Mouse (Mus musculus) E14TG2a.4 (cell line): ENCODE measurements around the gene Rtl6.

Experiments used
- H3K27me3 ChIP-seq: 2 replicates; pipeline ENCODE4 v1.6.1; 2014; ENCODE audit warnings: low read length, control low read depth; ENCODE audit not compliant: insufficient read depth
- H3K36me3 ChIP-seq: 2 replicates; pipeline ENCODE4 v1.6.1; 2014; ENCODE audit warnings: low read length, control low read depth; ENCODE audit not compliant: insufficient read depth
- H3K4me1 ChIP-seq: replicated peaks from 2 replicates; pipeline ENCODE4 v1.6.1; 2014; ENCODE audit warnings: low read depth, low read length, control low read depth
- H3K4me3 ChIP-seq: replicated peaks from 2 replicates; pipeline ENCODE4 v1.5.1; 2014; ENCODE audit warnings: mild to moderate bottlenecking, low read length
- H3K9me3 ChIP-seq: 2 replicates; pipeline ENCODE4 v1.6.1; 2014; ENCODE audit warnings: low read length, control low read depth
- CTCF ChIP-seq: conservative IDR thresholded peaks from 2 replicates; pipeline ENCODE4 v1.5.1; 2014; ENCODE audit warnings: low read length
- NANOG ChIP-seq: IDR thresholded peaks from 2 replicates; pipeline ENCODE4 v1.6.1; 2014; ENCODE audit warnings: borderline replicate concordance, low read length, mixed read lengths
- POU5F1 ChIP-seq: IDR thresholded peaks from 2 replicates; pipeline ENCODE4 v1.6.1; 2014; ENCODE audit warnings: low read length, borderline replicate concordance

The Rtl6 gene

DNA sequence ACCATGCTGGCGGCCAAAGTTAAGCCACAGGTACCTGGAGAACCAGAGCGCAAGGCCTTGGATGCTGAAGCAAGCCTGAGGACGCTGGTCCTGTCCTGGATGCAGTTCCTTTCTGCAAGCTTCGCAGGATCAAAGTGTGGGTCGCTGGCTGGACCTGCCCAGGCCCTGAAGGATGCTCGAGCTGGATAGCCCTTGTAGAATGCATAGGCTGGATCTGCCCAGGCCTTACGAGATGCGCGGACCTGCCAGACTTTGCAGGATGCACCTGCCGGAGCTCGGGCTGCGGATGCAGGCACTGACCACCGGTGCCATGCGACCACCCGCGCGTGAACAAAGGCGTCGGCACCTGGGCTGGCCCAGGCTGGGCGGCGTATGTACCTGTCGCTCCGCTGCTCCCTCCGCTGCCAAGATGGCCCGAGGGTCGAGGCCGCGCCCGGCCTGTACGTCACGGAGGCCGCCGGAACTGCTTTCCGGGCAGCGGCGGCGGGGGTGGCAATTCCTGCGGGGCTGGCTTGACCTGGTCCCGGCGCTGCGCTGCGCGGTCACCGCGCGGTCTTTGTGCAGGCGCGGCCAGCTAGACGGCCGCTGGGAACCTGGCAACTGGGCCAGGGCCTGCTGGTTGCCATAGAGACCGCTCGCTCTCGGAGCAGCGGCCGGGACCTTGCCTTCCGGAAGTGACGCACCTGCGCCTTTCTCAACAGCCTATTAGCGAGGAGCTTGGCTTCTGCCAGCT lies at the start of gene Rtl6:
TSS of gene Rtl6 (minus strand) at position 635 of the 733 bp plus-strand sequence.
- Histone ChIP-seq H3K4me3 (peak within 1 kb of the TSS; percentile 86), H3K9me3 (peaks cover 14% of the 10 kb centered on the region), H3K36me3 (peaks cover 27% of the 10 kb centered on the region), H3K4me1 (peaks cover 19% of the 10 kb centered on the region), H3K27me3 (peaks cover 27% of the 10 kb centered on the region)
- TF ChIP-seq NANOG: no peak
- TF ChIP-seq CTCF: no peak
- TF ChIP-seq POU5F1: no peak

DNA sequence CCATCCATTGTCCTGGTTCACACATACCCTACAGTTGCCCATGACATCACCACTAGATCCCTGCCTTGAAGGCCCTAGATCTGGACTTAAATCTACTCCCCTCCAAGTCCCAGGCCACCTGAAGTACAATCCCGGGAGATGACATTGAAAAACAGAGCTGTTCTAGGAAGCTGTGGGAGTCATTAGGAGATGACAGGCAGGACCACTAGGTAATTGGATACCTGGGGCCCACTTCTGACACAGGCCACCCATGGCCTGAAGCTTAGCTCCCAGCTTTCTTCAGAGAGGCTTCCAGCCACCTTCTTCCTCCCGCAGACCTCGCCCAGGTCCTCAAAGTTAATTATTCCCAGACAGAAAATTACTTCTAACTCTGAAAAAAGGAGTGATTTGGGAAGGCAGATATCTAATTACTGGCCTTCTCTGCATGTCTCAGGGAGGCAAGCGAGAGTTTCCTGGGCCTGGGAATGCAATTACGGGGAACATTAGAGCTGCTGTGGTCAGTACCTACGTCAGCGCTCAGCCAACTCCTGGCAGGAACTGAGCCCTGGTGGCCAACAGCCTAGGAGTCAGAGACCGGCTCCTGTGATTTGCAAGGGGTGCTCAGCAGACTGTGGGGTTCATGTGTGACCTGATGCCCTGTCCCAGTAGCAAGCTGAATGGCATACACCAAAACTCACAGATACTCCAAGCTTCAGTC lies 45.8 kb upstream of the Rtl6 start:
- H3K27me3 ChIP-seq: peaks cover 10% of the 10 kb centered on the region
- peaks cover 9% of the 10 kb centered on the region; the same call in 1 of the 2 replicates for H3K9me3 ChIP-seq
- H3K4me1 ChIP-seq: no peaks in the 10 kb centered on the region
- H3K36me3 ChIP-seq: no peaks in the 10 kb centered on the region
- H3K4me3 ChIP-seq: no peak overlapping the region
- no peak for TF ChIP-seq NANOG

DNA sequence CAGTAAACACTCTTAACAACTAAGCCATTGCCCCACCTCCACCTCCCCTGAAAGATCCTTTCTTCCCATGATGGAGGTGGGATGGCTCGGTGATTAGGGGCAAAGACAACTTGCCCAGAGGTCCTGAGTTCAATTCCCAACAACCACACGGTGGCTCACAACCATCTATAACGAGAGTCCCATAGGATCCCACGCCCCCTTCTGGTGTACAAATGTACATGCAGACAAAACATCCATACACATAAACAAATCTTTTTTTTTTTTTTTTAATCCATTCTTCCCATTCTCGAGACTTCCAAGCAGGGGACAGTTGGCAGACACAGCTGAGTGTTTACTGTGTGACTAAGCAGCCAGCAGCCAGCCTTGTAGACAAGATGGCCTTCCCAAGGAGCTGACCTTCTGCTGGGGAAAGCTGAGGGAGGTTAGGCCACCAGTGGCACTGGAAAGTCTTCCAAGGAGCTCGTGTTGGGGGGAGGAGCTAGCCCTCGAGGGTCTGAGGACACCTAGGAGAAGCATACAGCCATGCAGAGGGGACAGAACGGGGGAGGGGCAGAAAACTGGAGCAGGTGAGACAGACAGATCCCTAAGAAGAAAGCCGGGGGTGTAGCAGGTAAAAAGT lies 43.5 kb upstream of the Rtl6 start:
- peaks cover 9% of the 10 kb centered on the region; the same call in 1 of the 2 replicates for H3K9me3 ChIP-seq
- H3K4me1 ChIP-seq: 0 out of 2 replicates have a peak, but pooled peaks cover 2% of the 10 kb centered on the region
- H3K27me3 ChIP-seq: peaks cover 10% of the 10 kb centered on the region
- TF ChIP-seq CTCF (peak; percentile 31), NANOG (no peak)
- H3K4me3 ChIP-seq: no peak overlapping the region
- no peaks in the 10 kb centered on the region for H3K36me3 ChIP-seq

DNA sequence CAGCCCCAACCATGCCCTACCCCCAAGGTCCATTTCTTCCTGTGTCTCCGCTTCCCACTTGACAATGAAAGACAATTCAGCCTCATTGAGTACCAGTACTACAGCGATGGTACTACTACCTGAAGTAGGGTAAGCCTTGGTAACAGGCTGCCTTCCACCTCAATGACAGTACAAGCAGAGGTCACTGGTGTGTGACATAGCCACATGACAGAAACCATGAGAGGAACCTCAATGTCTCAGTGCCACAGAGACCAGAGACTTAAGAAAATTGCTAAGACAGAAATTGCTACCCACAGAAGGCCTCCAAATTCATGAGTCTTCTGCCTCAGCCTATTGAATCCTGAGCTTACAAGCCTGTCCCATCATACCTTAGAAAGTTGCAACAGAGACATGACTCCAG lies 41.3 kb upstream of the Rtl6 start:
- Histone ChIP-seq H3K27me3 (peaks cover 4% of the 10 kb centered on the region; the same call in 1 of the 2 replicates), H3K4me3 (no peak overlapping the region), H3K4me1 (0 out of 2 replicates have a peak, but pooled peaks cover 2% of the 10 kb centered on the region), H3K36me3 (no peaks in the 10 kb centered on the region), H3K9me3 (peaks cover 9% of the 10 kb centered on the region; the same call in 1 of the 2 replicates)
- TF ChIP-seq CTCF (no peak), POU5F1 (no peak), NANOG (no peak)

DNA sequence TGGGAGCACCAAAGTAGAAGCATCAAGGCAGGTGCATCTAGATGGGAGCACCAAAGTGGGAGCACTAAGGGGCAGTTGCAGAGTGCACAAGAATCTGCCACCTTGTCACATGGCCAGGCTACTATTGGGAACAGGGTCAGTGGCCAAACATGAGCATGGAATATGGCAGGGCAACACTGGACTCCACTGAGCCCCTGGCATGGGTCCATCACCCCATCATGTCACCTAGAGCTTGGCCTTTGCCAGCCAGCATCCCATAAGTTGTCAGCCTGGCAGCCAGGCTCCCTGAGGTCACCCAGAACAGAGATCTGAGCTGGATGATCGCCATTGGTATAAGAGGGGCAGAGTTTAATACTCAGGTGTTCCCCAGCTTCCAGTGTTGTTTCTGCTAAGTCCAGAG lies 40.2 kb upstream of the Rtl6 start:
- Histone ChIP-seq H3K4me3 (no peak overlapping the region), H3K27me3 (peaks cover 3% of the 10 kb centered on the region; the same call in 1 of the 2 replicates), H3K36me3 (no peaks in the 10 kb centered on the region), H3K9me3 (0 out of 2 replicates have a peak, but pooled peaks cover 1% of the 10 kb centered on the region), H3K4me1 (0 out of 2 replicates have a peak, but pooled peaks cover 2% of the 10 kb centered on the region)
- TF ChIP-seq CTCF (no peak), POU5F1 (no peak), NANOG (no peak)

GRCm38 (mm10) chr15:84597021-84597420 lies 39.4 kb upstream of the Rtl6 start:
- Histone ChIP-seq H3K36me3 (no peaks in the 10 kb centered on the region), H3K9me3 (no peaks in the 10 kb centered on the region), H3K4me3 (no peak overlapping the region), H3K4me1 (0 out of 2 replicates have a peak, but pooled peaks cover 2% of the 10 kb centered on the region), H3K27me3 (0 out of 2 replicates have a peak, but pooled peaks cover under 1% of the 10 kb centered on the region)
- peak; percentile 28 for TF ChIP-seq CTCF
- no peak for TF ChIP-seq NANOG

- no peaks in the 10 kb centered on the region for H3K36me3 ChIP-seq
- H3K4me3 ChIP-seq: no peak overlapping the region
- H3K27me3 ChIP-seq: 0 out of 2 replicates have a peak, but pooled peaks cover 8% of the 10 kb centered on the region
- no peaks in the 10 kb centered on the region for H3K9me3 ChIP-seq
- 0 out of 2 replicates have a peak, but pooled peaks cover 2% of the 10 kb centered on the region for H3K4me1 ChIP-seq
- TF ChIP-seq CTCF: no peak
- TF ChIP-seq POU5F1: no peak
- no peak for TF ChIP-seq NANOG
Measured at GRCm38 (mm10) chr15:84595241-84595945, 37.8 kb upstream of the Rtl6 start.

- H3K4me3 ChIP-seq: no peak overlapping the region
- no peaks in the 10 kb centered on the region for H3K9me3 ChIP-seq
- 0 out of 2 replicates have a peak, but pooled peaks cover 8% of the 10 kb centered on the region for H3K27me3 ChIP-seq
- TF ChIP-seq CTCF (peak; percentile 37), NANOG (no peak)
- H3K4me1 ChIP-seq: 0 out of 2 replicates have a peak, but pooled peaks cover 2% of the 10 kb centered on the region
- no peaks in the 10 kb centered on the region for H3K36me3 ChIP-seq
Measured at GRCm38 (mm10) chr15:84593514-84593913, 35.9 kb upstream of the Rtl6 start.
